Mouse (Mus musculus): ENCODE measurements around the gene Cnpy1. TPM values are rescaled to one million over a fixed set of nuclear protein-coding genes. Genes with fewer than 3 reads are reported as not detected.

Cnpy1 gene
- not detected in 2 replicates for total RNA-seq (2017)

GRCm38 (mm10) chr5:28245574-28245973 lies at the start of gene Cnpy1:
Gene Cnpy1 (minus strand): TSS chr5:28245806.
- ATAC-seq (replicated peaks; ENCODE audit: low read depth, poor library complexity, severe bottlenecking), result no peak

- ATAC-seq (replicated peaks; ENCODE audit: low read depth, poor library complexity, severe bottlenecking), result peak; percentile 71
Measured at GRCm38 (mm10) chr5:28293990-28294389, 48.4 kb upstream of the Cnpy1 start.

GRCm38 (mm10) chr5:28292281-28292680 lies 46.7 kb upstream of the Cnpy1 start:
- no peak for ATAC-seq (replicated peaks; ENCODE audit: low read depth, poor library complexity, severe bottlenecking)

GRCm38 (mm10) chr5:28291118-28291850 lies 45.7 kb upstream of the Cnpy1 start:
- ATAC-seq (replicated peaks; ENCODE audit: low read depth, poor library complexity, severe bottlenecking), result no peak

GRCm38 (mm10) chr5:28290630-28291029 lies 45.0 kb upstream of the Cnpy1 start:
- ATAC-seq (replicated peaks; ENCODE audit: low read depth, poor library complexity, severe bottlenecking), result no peak

- no peak for ATAC-seq (replicated peaks; ENCODE audit: low read depth, poor library complexity, severe bottlenecking)
Measured at GRCm38 (mm10) chr5:28289111-28289510, 43.5 kb upstream of the Cnpy1 start.

- no peak for ATAC-seq (replicated peaks; ENCODE audit: low read depth, poor library complexity, severe bottlenecking)
Measured at GRCm38 (mm10) chr5:28277279-28277678, 31.7 kb upstream of the Cnpy1 start.

- ATAC-seq (replicated peaks; ENCODE audit: low read depth, poor library complexity, severe bottlenecking), result no peak
Measured at GRCm38 (mm10) chr5:28272836-28273235, 27.2 kb upstream of the Cnpy1 start.

GRCm38 (mm10) chr5:28269469-28269991 lies 23.9 kb upstream of the Cnpy1 start:
- peak; percentile 94 for ATAC-seq (replicated peaks; ENCODE audit: low read depth, poor library complexity, severe bottlenecking)

GRCm38 (mm10) chr5:28267576-28267975 lies 22.0 kb upstream of the Cnpy1 start:
- ATAC-seq (replicated peaks; ENCODE audit: low read depth, poor library complexity, severe bottlenecking), result no peak

GRCm38 (mm10) chr5:28265653-28266052 lies 20.0 kb upstream of the Cnpy1 start:
- ATAC-seq (replicated peaks; ENCODE audit: low read depth, poor library complexity, severe bottlenecking), result no peak

GRCm38 (mm10) chr5:28263852-28264251 lies 18.2 kb upstream of the Cnpy1 start:
- no peak for ATAC-seq (replicated peaks; ENCODE audit: low read depth, poor library complexity, severe bottlenecking)

GRCm38 (mm10) chr5:28262070-28262469 lies 16.5 kb upstream of the Cnpy1 start:
- ATAC-seq (replicated peaks; ENCODE audit: low read depth, poor library complexity, severe bottlenecking), result no peak

GRCm38 (mm10) chr5:28259939-28260338 lies 14.3 kb upstream of the Cnpy1 start:
- no peak for ATAC-seq (replicated peaks; ENCODE audit: low read depth, poor library complexity, severe bottlenecking)

- ATAC-seq (replicated peaks; ENCODE audit: low read depth, poor library complexity, severe bottlenecking), result peak; percentile 78
Measured at GRCm38 (mm10) chr5:28259385-28259784, 13.8 kb upstream of the Cnpy1 start.

- no peak for ATAC-seq (replicated peaks; ENCODE audit: low read depth, poor library complexity, severe bottlenecking)
Measured at GRCm38 (mm10) chr5:28257816-28258215, 12.2 kb upstream of the Cnpy1 start.

GRCm38 (mm10) chr5:28252999-28253398 lies 7.4 kb upstream of the Cnpy1 start:
- no peak for ATAC-seq (replicated peaks; ENCODE audit: low read depth, poor library complexity, severe bottlenecking)

GRCm38 (mm10) chr5:28252260-28252659 lies 6.7 kb upstream of the Cnpy1 start:
- no peak for ATAC-seq (replicated peaks; ENCODE audit: low read depth, poor library complexity, severe bottlenecking)

GRCm38 (mm10) chr5:28251211-28251764 lies 5.7 kb upstream of the Cnpy1 start:
- no peak for ATAC-seq (replicated peaks; ENCODE audit: low read depth, poor library complexity, severe bottlenecking)

- ATAC-seq (replicated peaks; ENCODE audit: low read depth, poor library complexity, severe bottlenecking), result no peak
Measured at GRCm38 (mm10) chr5:28250479-28250878, 4.9 kb upstream of the Cnpy1 start.

- ATAC-seq (replicated peaks; ENCODE audit: low read depth, poor library complexity, severe bottlenecking), result no peak
Measured at GRCm38 (mm10) chr5:28245121-28245520, 485 bp downstream of the Cnpy1 start.
